Mouse (Mus musculus): ENCODE data around the gene Bicc1. TPM values are rescaled to one million over a fixed set of nuclear protein-coding genes. Genes with fewer than 3 reads are reported as not detected.

Bicc1 gene
- polyA plus RNA-seq, 1 experiment from 2014 or later = 6.4 TPM

- no peaks in the 10 kb centered on the region for H3K9me3 ChIP-seq (ENCODE audit: control insufficient read depth)
- H3K36me3 ChIP-seq (ENCODE audit: control insufficient read depth, insufficient read depth) = no peaks in the 10 kb centered on the region
- H3K4me2 ChIP-seq (replicated peaks; ENCODE audit: low read depth) = no peak overlapping the region
- no peak overlapping the region for H3K4me3 ChIP-seq (ENCODE audit: low read depth, low read length)
- H3K4me1 ChIP-seq (replicated peaks; ENCODE audit: control insufficient read depth, insufficient read depth, low read length) = no peaks in the 10 kb centered on the region
- H3K27ac ChIP-seq (ENCODE audit: low read depth, low read length) = no peak overlapping the region
- WGBS = 93% methylated on average over 6 of the region's 6 CpGs
- ATAC-seq = no peak
- no peak overlapping the region for H3K9ac ChIP-seq (ENCODE audit: low read depth, low read length)
- peak; percentile 27 for TF ChIP-seq CTCF (IDR thresholded peaks at IDR 0.05; ENCODE audit: low read depth)
- H3K27me3 ChIP-seq (replicated peaks; ENCODE audit: control insufficient read depth, insufficient read depth, low read length) = 0 out of 2 replicates have a peak, but pooled peaks cover 5% of the 10 kb centered on the region
These were observed 5.9 kb downstream of the Bicc1 start for GRCm38 (mm10) chr10:71153610-71154009.

GRCm38 (mm10) chr10:71153138-71153537, 6.4 kb downstream of the Bicc1 start:
- Histone ChIP-seq H3K9ac (ENCODE audit: low read depth, low read length) (no peak overlapping the region), H3K27ac (ENCODE audit: low read depth, low read length) (no peak overlapping the region), H3K27me3 (replicated peaks; ENCODE audit: control insufficient read depth, insufficient read depth, low read length) (0 out of 2 replicates have a peak, but pooled peaks cover under 1% of the 10 kb centered on the region), H3K4me2 (replicated peaks; ENCODE audit: low read depth) (no peak overlapping the region), H3K9me3 (ENCODE audit: control insufficient read depth) (no peaks in the 10 kb centered on the region), H3K4me1 (replicated peaks; ENCODE audit: control insufficient read depth, insufficient read depth, low read length) (no peaks in the 10 kb centered on the region), H3K36me3 (ENCODE audit: control insufficient read depth, insufficient read depth) (no peaks in the 10 kb centered on the region), H3K4me3 (ENCODE audit: low read depth, low read length) (no peak overlapping the region)
- no peak for TF ChIP-seq CTCF (IDR thresholded peaks at IDR 0.05; ENCODE audit: low read depth)
- ATAC-seq = no peak
- 52% methylated on average over 1 of the region's 1 CpGs for WGBS

- Histone ChIP-seq H3K27ac (ENCODE audit: low read depth, low read length) (no peak overlapping the region), H3K27me3 (replicated peaks; ENCODE audit: control insufficient read depth, insufficient read depth, low read length) (no peaks in the 10 kb centered on the region), H3K4me3 (ENCODE audit: low read depth, low read length) (no peak overlapping the region), H3K9ac (ENCODE audit: low read depth, low read length) (no peak overlapping the region), H3K36me3 (ENCODE audit: control insufficient read depth, insufficient read depth) (no peaks in the 10 kb centered on the region), H3K4me2 (replicated peaks; ENCODE audit: low read depth) (no peak overlapping the region), H3K9me3 (ENCODE audit: control insufficient read depth) (no peaks in the 10 kb centered on the region), H3K4me1 (replicated peaks; ENCODE audit: control insufficient read depth, insufficient read depth, low read length) (no peaks in the 10 kb centered on the region)
- TF ChIP-seq CTCF (IDR thresholded peaks at IDR 0.05; ENCODE audit: low read depth) = no peak
- no peak for ATAC-seq
- 93% methylated on average over 2 of the region's 2 CpGs for WGBS
These were observed 9.0 kb downstream of the Bicc1 start for GRCm38 (mm10) chr10:71150486-71150885.

- H3K4me1 ChIP-seq (replicated peaks; ENCODE audit: control insufficient read depth, insufficient read depth, low read length) = no peaks in the 10 kb centered on the region
- no peak overlapping the region for H3K27ac ChIP-seq (ENCODE audit: low read depth, low read length)
- no peak for ATAC-seq
- no peak for TF ChIP-seq CTCF (IDR thresholded peaks at IDR 0.05; ENCODE audit: low read depth)
- 66% methylated on average over 5 of the region's 5 CpGs for WGBS
- H3K9me3 ChIP-seq (ENCODE audit: control insufficient read depth) = no peaks in the 10 kb centered on the region
- no peaks in the 10 kb centered on the region for H3K36me3 ChIP-seq (ENCODE audit: control insufficient read depth, insufficient read depth)
- H3K9ac ChIP-seq (ENCODE audit: low read depth, low read length) = no peak overlapping the region
- no peak overlapping the region for H3K4me3 ChIP-seq (ENCODE audit: low read depth, low read length)
- no peaks in the 10 kb centered on the region for H3K27me3 ChIP-seq (replicated peaks; ENCODE audit: control insufficient read depth, insufficient read depth, low read length)
- H3K4me2 ChIP-seq (replicated peaks; ENCODE audit: low read depth) = no peak overlapping the region
These were observed 10.4 kb downstream of the Bicc1 start for GRCm38 (mm10) chr10:71148951-71149603.

GRCm38 (mm10) chr10:71148226-71148625, 11.3 kb downstream of the Bicc1 start:
- H3K9me3 ChIP-seq (ENCODE audit: control insufficient read depth) = no peaks in the 10 kb centered on the region
- no peaks in the 10 kb centered on the region for H3K36me3 ChIP-seq (ENCODE audit: control insufficient read depth, insufficient read depth)
- no peak for TF ChIP-seq CTCF (IDR thresholded peaks at IDR 0.05; ENCODE audit: low read depth)
- ATAC-seq = no peak
- H3K9ac ChIP-seq (ENCODE audit: low read depth, low read length) = no peak overlapping the region
- WGBS = 91% methylated on average over 9 of the region's 9 CpGs
- H3K4me1 ChIP-seq (replicated peaks; ENCODE audit: control insufficient read depth, insufficient read depth, low read length) = no peaks in the 10 kb centered on the region
- no peaks in the 10 kb centered on the region for H3K27me3 ChIP-seq (replicated peaks; ENCODE audit: control insufficient read depth, insufficient read depth, low read length)
- no peak overlapping the region for H3K27ac ChIP-seq (ENCODE audit: low read depth, low read length)
- H3K4me2 ChIP-seq (replicated peaks; ENCODE audit: low read depth) = no peak overlapping the region
- H3K4me3 ChIP-seq (ENCODE audit: low read depth, low read length) = no peak overlapping the region

GRCm38 (mm10) chr10:71146681-71147615, 12.6 kb downstream of the Bicc1 start:
- Histone ChIP-seq H3K27ac (ENCODE audit: low read depth, low read length) (no peak overlapping the region), H3K9me3 (ENCODE audit: control insufficient read depth) (no peaks in the 10 kb centered on the region), H3K4me1 (replicated peaks; ENCODE audit: control insufficient read depth, insufficient read depth, low read length) (no peaks in the 10 kb centered on the region), H3K9ac (ENCODE audit: low read depth, low read length) (no peak overlapping the region), H3K36me3 (ENCODE audit: control insufficient read depth, insufficient read depth) (no peaks in the 10 kb centered on the region), H3K27me3 (replicated peaks; ENCODE audit: control insufficient read depth, insufficient read depth, low read length) (no peaks in the 10 kb centered on the region), H3K4me3 (ENCODE audit: low read depth, low read length) (no peak overlapping the region), H3K4me2 (replicated peaks; ENCODE audit: low read depth) (no peak overlapping the region)
- TF ChIP-seq CTCF (IDR thresholded peaks at IDR 0.05; ENCODE audit: low read depth) = no peak
- 74% methylated on average over 15 of the region's 15 CpGs for WGBS
- no peak for ATAC-seq

All from intestine, postnatal 0 days (tissue).